Mouse (Mus musculus) ES-Bruce4 (cell line): ENCODE data around the gene Nudt8. TPM values are rescaled to one million over a fixed set of nuclear protein-coding genes. Genes with fewer than 3 reads are reported as not detected.
A peak's percentile ranks its signal among the peaks of the same experiment; 100 is the strongest.

ENCODE experiments used
- H3K27ac ChIP-seq: 2 replicates; pipeline ENCODE4 v1.5.1; 2012; ENCODE audit warnings: low read length, inconsistent platforms; ENCODE audit not compliant: insufficient read depth
- H3K27me3 ChIP-seq: 2 replicates; pipeline ENCODE4 v1.6.1; 2012; ENCODE audit warnings: mild to moderate bottlenecking, low read length, inconsistent platforms; ENCODE audit not compliant: control insufficient read depth, poor library complexity, insufficient read depth, severe bottlenecking
- H3K36me3 ChIP-seq: 2 replicates; pipeline ENCODE4 v1.6.1; 2012; ENCODE audit warnings: inconsistent platforms, mild to moderate bottlenecking, low read length, moderate library complexity; ENCODE audit not compliant: control insufficient read depth, poor library complexity, insufficient read depth, severe bottlenecking
- H3K4me1 ChIP-seq: one replicate; pipeline ENCODE4 v1.8.1; 2011; ENCODE audit warnings: low read length; ENCODE audit not compliant: control insufficient read depth, insufficient read depth
- H3K4me3 ChIP-seq: 2 replicates; pipeline ENCODE4 v1.5.1; 2011; ENCODE audit warnings: low read depth, mild to moderate bottlenecking, low read length
- H3K9ac ChIP-seq: 2 replicates; pipeline ENCODE4 v1.6.1; 2012; ENCODE audit warnings: low read depth, mild to moderate bottlenecking, inconsistent platforms; ENCODE audit not compliant: poor library complexity, severe bottlenecking
- H3K9me3 ChIP-seq: replicated peaks from 2 replicates; pipeline ENCODE4 v1.6.1; 2012; ENCODE audit warnings: mild to moderate bottlenecking, low read length, inconsistent platforms; ENCODE audit not compliant: control insufficient read depth, poor library complexity, insufficient read depth, severe bottlenecking
- CTCF ChIP-seq: IDR thresholded peaks from one replicate; pipeline ENCODE4 v1.8.1; 2011; ENCODE audit warnings: low read depth, low read length
- EP300 ChIP-seq: IDR thresholded peaks from 2 replicates; pipeline ENCODE4 v1.6.1; 2011; ENCODE audit warnings: low read depth, low read length; ENCODE audit not compliant: insufficient read depth
- POLR2A ChIP-seq: IDR thresholded peaks from one replicate; pipeline ENCODE4 v1.8.1; 2011; ENCODE audit warnings: low read length; ENCODE audit not compliant: insufficient read depth
- polyA plus RNA-seq: library from polyadenylated mRNA; stranded (reverse); fragments of >200 nt; gene quantifications from 2 replicates; pipeline ENCODE4 v1.2.4, GENCODE M21; 2011; ENCODE audit warnings: low read depth; ENCODE audit not compliant: missing spikeins, insufficient read depth, insufficient read length

Gene Nudt8
- polyA plus RNA-seq, 1 experiment = 17.3 TPM

DNA sequence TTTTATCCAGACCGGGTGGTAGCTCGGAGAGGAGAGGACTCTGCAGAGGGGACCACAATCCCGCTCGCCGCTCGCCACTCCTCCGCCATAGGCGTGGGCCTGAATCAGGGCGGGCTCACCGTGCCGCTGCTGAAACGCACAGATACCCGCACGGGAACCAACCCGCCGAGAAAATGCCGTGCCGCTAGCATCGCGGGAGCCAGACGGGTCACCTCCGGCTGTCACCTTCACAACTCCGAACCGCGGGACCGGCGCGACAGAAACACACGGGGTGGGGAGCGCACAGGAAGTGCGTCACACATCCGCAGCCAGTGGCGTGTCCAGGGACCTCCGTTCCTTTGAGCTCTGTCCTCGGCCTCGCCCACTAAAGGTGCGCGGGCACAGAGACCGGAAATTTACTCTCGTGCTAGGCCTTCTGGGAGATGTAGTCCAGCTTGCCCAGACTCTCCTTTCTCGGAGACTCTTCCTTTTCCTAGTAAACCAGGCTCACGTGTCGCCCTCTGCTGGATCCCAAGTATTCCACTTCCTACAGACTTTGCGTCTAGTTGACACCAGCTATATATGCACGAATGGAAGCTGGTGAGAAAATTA is 12.1 kb downstream of the Nudt8 start, which contains the start of gene Ndufv1:
Ndufv1 (minus strand) TSS at position 375 of the 591 bp plus-strand sequence.
- no peaks in the 10 kb centered on the region for H3K27me3 ChIP-seq
- H3K4me3 ChIP-seq = peak within 1 kb of the TSS; percentile 96
- no peaks in the 10 kb centered on the region for H3K9me3 ChIP-seq
- H3K9ac ChIP-seq = peak within 1 kb of the TSS; percentile 57
- TF ChIP-seq CTCF = peak; percentile 62
- no peak for TF ChIP-seq POLR2A
- peaks cover 8% of the 10 kb centered on the region; the same call in 1 of the 2 replicates for H3K36me3 ChIP-seq
- H3K4me1 ChIP-seq = no peaks in the 10 kb centered on the region
- no peak within 1 kb of the TSS for H3K27ac ChIP-seq

DNA sequence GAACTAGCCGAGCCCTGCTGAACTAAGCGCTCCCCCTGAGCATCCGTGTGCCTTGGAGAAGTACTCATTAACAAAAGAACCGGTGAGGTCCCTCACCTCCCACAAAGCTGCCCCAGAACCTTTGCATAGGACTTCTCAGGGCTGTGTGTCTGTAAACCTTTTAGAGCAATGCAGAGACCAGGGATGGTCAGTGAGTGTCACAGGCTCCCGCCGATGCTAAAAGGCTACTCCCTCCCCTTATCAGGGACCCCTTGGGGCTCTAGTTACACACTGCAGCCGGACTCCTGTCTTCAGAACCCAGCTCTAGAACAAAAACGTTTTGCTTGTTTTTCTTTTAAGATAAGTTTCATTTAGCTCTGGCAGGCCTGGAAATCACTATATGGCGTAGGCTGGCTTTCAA is 12.7 kb downstream of the Nudt8 start:
- Histone ChIP-seq H3K27me3 (no peaks in the 10 kb centered on the region), H3K36me3 (peaks cover 6% of the 10 kb centered on the region; the same call in 1 of the 2 replicates), H3K27ac (no peak overlapping the region), H3K4me3 (peak overlapping the region; percentile 75), H3K9ac (peak overlapping the region; percentile 57), H3K4me1 (no peaks in the 10 kb centered on the region), H3K9me3 (no peaks in the 10 kb centered on the region)
- no peak for TF ChIP-seq CTCF

DNA sequence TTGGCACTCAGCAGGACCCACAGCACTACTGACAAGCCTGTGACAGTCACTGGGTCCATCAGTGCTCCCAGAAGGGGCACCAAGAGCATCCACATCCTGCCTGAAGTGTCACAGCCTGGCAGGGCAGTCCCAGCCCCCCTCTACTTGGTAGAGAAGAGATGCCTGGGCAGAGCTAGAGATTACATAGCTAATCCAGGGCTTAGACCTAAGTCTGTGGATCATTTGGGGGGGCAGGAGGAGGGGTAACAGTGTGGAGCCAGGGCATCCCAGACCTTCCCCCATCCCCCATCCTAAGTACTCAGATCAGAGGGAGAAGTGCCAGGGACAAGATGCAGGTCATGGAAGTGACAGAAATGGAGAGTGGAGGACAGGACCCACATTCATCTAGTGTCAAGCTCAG is 14.4 kb downstream of the Nudt8 start:
- H3K4me3 ChIP-seq = no peak overlapping the region
- H3K36me3 ChIP-seq = peaks cover 3% of the 10 kb centered on the region; the same call in 1 of the 2 replicates
- H3K9me3 ChIP-seq = no peaks in the 10 kb centered on the region
- no peak overlapping the region for H3K27ac ChIP-seq
- H3K9ac ChIP-seq = no peak overlapping the region
- H3K4me1 ChIP-seq = no peaks in the 10 kb centered on the region
- TF ChIP-seq EP300 (no peak), POLR2A (no peak), CTCF (no peak)
- no peaks in the 10 kb centered on the region for H3K27me3 ChIP-seq

GRCm38 (mm10) chr19:4015635-4016034 is 15.3 kb downstream of the Nudt8 start:
- no peaks in the 10 kb centered on the region for H3K36me3 ChIP-seq
- no peak for TF ChIP-seq CTCF
- no peak for TF ChIP-seq EP300
- TF ChIP-seq POLR2A = no peak
- H3K9me3 ChIP-seq = no peaks in the 10 kb centered on the region
- H3K27ac ChIP-seq = no peak overlapping the region
- H3K4me3 ChIP-seq = no peak overlapping the region
- H3K9ac ChIP-seq = no peak overlapping the region
- H3K27me3 ChIP-seq = no peaks in the 10 kb centered on the region
- no peaks in the 10 kb centered on the region for H3K4me1 ChIP-seq

DNA sequence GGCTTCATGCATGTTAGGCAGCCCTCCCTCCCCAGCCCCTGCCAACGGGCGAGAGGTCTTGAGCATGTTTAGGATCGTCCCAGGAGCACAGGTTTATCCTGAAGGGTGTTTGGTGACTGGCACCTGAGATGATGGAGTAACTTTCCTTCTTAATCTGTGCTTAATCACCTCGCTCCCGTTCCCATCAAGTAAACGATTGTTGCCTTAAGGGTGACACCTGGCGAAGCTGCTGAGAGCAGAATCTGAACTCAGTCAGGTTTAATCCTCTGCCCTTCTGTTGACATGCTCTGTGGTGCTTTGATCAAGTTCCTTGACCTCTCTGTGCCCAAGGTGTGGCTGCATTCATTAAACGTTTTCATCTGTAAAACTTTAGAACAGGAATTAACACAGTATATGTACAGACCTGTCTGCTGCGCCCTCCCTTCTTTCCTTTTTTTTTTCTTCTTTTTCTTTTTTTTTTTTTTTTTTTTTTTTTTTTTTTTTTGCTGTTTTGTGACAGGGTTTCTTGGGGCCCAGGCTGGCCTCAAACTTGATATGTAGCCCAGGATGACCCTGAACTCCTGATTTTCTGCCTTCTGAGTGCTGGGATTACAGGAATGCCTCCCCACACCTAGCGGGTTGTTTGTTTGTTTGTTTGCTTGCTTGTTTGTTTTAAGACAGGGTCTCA is 17.7 kb downstream of the Nudt8 start:
- no peaks in the 10 kb centered on the region for H3K4me1 ChIP-seq
- TF ChIP-seq POLR2A = no peak
- TF ChIP-seq EP300 = no peak
- no peak for TF ChIP-seq CTCF
- H3K27me3 ChIP-seq = no peaks in the 10 kb centered on the region
- no peak overlapping the region for H3K27ac ChIP-seq
- H3K9ac ChIP-seq = no peak overlapping the region
- H3K9me3 ChIP-seq = no peaks in the 10 kb centered on the region
- H3K4me3 ChIP-seq = no peak overlapping the region
- no peaks in the 10 kb centered on the region for H3K36me3 ChIP-seq
